Mouse (Mus musculus): ENCODE results near the gene Tspan4. TPM values are rescaled to one million over a fixed set of nuclear protein-coding genes. Genes with fewer than 3 reads are reported as not detected.
A peak's percentile ranks its signal among the peaks of the same experiment; 100 is the strongest.

Tspan4 gene
- polyA plus RNA-seq, 1 experiment, result 15.7 TPM

DNA sequence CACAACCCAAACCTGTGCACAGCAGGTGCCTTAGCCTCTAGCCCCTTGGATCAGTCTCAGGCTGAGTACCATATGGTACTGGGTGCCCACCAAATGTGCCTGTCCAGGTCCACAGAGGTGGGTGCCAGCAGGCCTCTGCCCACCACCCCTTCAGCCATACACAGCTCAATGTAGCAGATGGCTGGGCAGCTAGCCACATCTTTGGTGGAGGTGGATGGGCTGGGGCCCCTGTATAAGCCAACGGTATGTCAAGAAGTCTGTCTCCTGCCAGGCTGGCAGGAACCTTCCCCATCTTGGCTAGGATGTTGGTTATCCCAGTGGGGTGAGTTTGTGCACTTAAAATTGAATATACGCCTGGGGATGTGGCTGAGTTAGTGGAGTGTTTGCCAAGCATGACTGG lies 10.6 kb downstream of the Tspan4 start:
- WGBS, result 85% methylated on average over 2 of the region's 2 CpGs
- TF ChIP-seq POLR2A (IDR thresholded peaks at IDR 0.05; ENCODE audit: low read depth, low read length), result no peak
- TF ChIP-seq CTCF (IDR thresholded peaks at IDR 0.05; ENCODE audit: extremely low read depth, insufficient read length, insufficient replicate concordance, low read depth, low read length), result no peak
- Histone ChIP-seq H3K4me3 (ENCODE audit: low read depth, low read length) (no peak overlapping the region), H3K4me1 (ENCODE audit: control insufficient read depth, insufficient read depth, insufficient read length, low read length) (peaks cover 13% of the 10 kb centered on the region), H3K27ac (ENCODE audit: insufficient read depth, low read depth, low read length) (no peak overlapping the region), H3K36me3 (ENCODE audit: control insufficient read depth, insufficient read depth, low read length) (no peaks in the 10 kb centered on the region), H3K27me3 (ENCODE audit: control insufficient read depth, insufficient read depth, low read length) (peaks cover 17% of the 10 kb centered on the region)

DNA sequence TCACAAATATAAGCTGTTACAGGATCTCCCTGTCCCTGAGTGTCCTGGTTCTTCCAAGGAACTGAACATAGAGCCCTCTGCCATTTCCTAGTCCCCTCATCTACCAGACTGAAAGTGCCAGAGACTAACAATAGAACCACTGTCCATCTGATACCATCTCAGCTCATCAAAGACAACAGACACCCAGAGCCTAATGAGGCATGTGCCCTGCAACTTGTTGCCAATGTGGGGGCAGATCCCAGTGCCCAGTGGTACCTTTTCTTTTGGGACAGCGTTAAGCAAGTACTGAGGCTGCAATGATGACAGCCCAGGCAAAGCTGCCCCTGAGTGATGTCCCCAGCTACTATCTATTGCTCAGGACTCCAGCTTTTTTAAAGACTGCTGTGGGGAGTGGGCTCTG lies 11.2 kb downstream of the Tspan4 start:
- TF ChIP-seq POLR2A (IDR thresholded peaks at IDR 0.05; ENCODE audit: low read depth, low read length) (no peak), CTCF (IDR thresholded peaks at IDR 0.05; ENCODE audit: extremely low read depth, insufficient read length, insufficient replicate concordance, low read depth, low read length) (no peak)
- Histone ChIP-seq H3K36me3 (ENCODE audit: control insufficient read depth, insufficient read depth, low read length) (no peaks in the 10 kb centered on the region), H3K27me3 (ENCODE audit: control insufficient read depth, insufficient read depth, low read length) (peaks cover 17% of the 10 kb centered on the region), H3K27ac (ENCODE audit: insufficient read depth, low read depth, low read length) (no peak overlapping the region), H3K4me1 (ENCODE audit: control insufficient read depth, insufficient read depth, insufficient read length, low read length) (peaks cover 10% of the 10 kb centered on the region; the same call in 1 of the 2 replicates), H3K4me3 (ENCODE audit: low read depth, low read length) (no peak overlapping the region)
- WGBS, result 95% methylated on average over 1 of the region's 1 CpGs

DNA sequence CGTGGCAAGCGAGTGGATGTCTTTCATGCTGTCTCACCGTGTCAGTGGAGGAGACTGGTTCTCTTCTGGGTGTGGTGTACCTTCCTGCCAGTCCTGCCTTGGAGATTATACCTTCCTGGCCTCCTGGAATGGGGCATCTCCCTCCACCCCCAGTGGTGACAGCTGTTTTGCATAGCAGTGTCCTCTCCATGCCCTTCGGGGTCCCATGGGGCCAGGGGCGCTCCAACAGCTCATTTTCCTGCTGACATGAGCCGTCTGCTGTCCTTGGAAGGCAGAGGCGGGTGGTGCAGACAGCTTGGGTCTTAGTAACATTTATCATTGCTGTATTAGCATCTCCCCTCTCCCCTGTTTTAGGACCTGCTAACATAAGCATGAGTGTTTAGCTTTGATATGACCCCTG lies 12.1 kb downstream of the Tspan4 start:
- Histone ChIP-seq H3K4me3 (ENCODE audit: low read depth, low read length) (no peak overlapping the region), H3K36me3 (ENCODE audit: control insufficient read depth, insufficient read depth, low read length) (peaks cover 2% of the 10 kb centered on the region; the same call in 1 of the 2 replicates), H3K27me3 (ENCODE audit: control insufficient read depth, insufficient read depth, low read length) (peaks cover 8% of the 10 kb centered on the region), H3K27ac (ENCODE audit: insufficient read depth, low read depth, low read length) (no peak overlapping the region), H3K4me1 (ENCODE audit: control insufficient read depth, insufficient read depth, insufficient read length, low read length) (peaks cover 7% of the 10 kb centered on the region; the same call in 1 of the 2 replicates)
- TF ChIP-seq CTCF (IDR thresholded peaks at IDR 0.05; ENCODE audit: extremely low read depth, insufficient read length, insufficient replicate concordance, low read depth, low read length) (no peak), POLR2A (IDR thresholded peaks at IDR 0.05; ENCODE audit: low read depth, low read length) (no peak)
- WGBS, result 81% methylated on average over 7 of the region's 7 CpGs

DNA sequence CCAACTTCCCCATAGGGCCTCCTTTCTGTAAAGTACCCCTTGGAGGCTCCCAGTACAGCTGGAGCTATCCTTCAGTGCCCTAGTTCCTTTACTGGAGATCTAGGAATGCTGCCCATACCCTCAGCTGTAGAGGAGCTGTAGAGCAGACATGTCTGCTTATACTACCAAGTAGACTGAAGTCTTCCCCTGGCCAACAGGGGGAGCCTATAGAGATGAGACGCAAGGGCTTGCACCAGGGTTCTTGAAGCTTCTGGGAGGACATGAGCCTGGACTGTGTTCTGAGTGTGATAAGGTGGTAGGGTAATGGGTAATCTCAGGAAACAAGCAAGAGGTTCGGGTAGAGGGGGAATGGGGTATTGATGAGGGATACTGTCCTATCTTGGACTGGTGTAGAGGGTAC lies 16.1 kb downstream of the Tspan4 start:
- WGBS, result 76% methylated on average over 2 of the region's 2 CpGs
- no peaks in the 10 kb centered on the region for H3K4me1 ChIP-seq (ENCODE audit: control insufficient read depth, insufficient read depth, insufficient read length, low read length)
- no peak overlapping the region for H3K27ac ChIP-seq (ENCODE audit: insufficient read depth, low read depth, low read length)
- no peaks in the 10 kb centered on the region for H3K27me3 ChIP-seq (ENCODE audit: control insufficient read depth, insufficient read depth, low read length)
- TF ChIP-seq CTCF (IDR thresholded peaks at IDR 0.05; ENCODE audit: extremely low read depth, insufficient read length, insufficient replicate concordance, low read depth, low read length), result peak; percentile 45; the same call in 1 of the 2 replicates
- no peak for TF ChIP-seq POLR2A (IDR thresholded peaks at IDR 0.05; ENCODE audit: low read depth, low read length)
- H3K4me3 ChIP-seq (ENCODE audit: low read depth, low read length), result no peak overlapping the region
- peaks cover 7% of the 10 kb centered on the region; the same call in 1 of the 2 replicates for H3K36me3 ChIP-seq (ENCODE audit: control insufficient read depth, insufficient read depth, low read length)

GRCm38 (mm10) chr7:141492738-141493137 lies 17.7 kb downstream of the Tspan4 start:
- no peak overlapping the region for H3K4me3 ChIP-seq (ENCODE audit: low read depth, low read length)
- H3K4me1 ChIP-seq (ENCODE audit: control insufficient read depth, insufficient read depth, insufficient read length, low read length), result no peaks in the 10 kb centered on the region
- TF ChIP-seq CTCF (IDR thresholded peaks at IDR 0.05; ENCODE audit: extremely low read depth, insufficient read length, insufficient replicate concordance, low read depth, low read length), result no peak
- H3K27ac ChIP-seq (ENCODE audit: insufficient read depth, low read depth, low read length), result no peak overlapping the region
- 90% methylated on average over 5 of the region's 5 CpGs for WGBS
- no peaks in the 10 kb centered on the region for H3K27me3 ChIP-seq (ENCODE audit: control insufficient read depth, insufficient read depth, low read length)
- H3K36me3 ChIP-seq (ENCODE audit: control insufficient read depth, insufficient read depth, low read length), result peaks cover 11% of the 10 kb centered on the region; the same call in 1 of the 2 replicates

GRCm38 (mm10) chr7:141493729-141494128 lies 18.7 kb downstream of the Tspan4 start:
- no peak for TF ChIP-seq POLR2A (IDR thresholded peaks at IDR 0.05; ENCODE audit: low read depth, low read length)
- no peak for TF ChIP-seq CTCF (IDR thresholded peaks at IDR 0.05; ENCODE audit: extremely low read depth, insufficient read length, insufficient replicate concordance, low read depth, low read length)
- H3K4me1 ChIP-seq (ENCODE audit: control insufficient read depth, insufficient read depth, insufficient read length, low read length), result no peaks in the 10 kb centered on the region
- no peaks in the 10 kb centered on the region for H3K27me3 ChIP-seq (ENCODE audit: control insufficient read depth, insufficient read depth, low read length)
- H3K36me3 ChIP-seq (ENCODE audit: control insufficient read depth, insufficient read depth, low read length), result peaks cover 11% of the 10 kb centered on the region
- WGBS, result 91% methylated on average over 1 of the region's 1 CpGs
- H3K27ac ChIP-seq (ENCODE audit: insufficient read depth, low read depth, low read length), result no peak overlapping the region
- no peak overlapping the region for H3K4me3 ChIP-seq (ENCODE audit: low read depth, low read length)

DNA sequence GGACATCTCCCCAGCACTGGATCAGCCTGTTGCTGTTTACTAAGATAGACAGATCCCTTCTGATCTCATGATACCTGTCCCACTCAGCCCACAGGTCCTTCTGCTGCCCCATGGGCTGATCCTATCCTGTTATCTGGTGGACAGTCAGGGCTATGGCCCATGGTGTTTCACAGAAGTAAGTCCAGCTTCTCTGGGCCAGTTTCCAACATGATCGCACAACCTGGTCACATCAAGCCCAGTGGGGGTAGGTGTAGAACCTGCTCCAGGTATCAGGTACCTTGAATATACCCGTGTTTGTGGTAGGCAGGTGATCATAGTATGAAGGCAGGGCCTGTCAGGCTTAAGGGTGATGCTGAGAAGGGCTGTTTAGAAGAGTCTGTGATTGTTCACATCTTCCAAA lies 20.3 kb downstream of the Tspan4 start:
- Histone ChIP-seq H3K4me3 (ENCODE audit: low read depth, low read length) (no peak overlapping the region), H3K27ac (ENCODE audit: insufficient read depth, low read depth, low read length) (no peak overlapping the region), H3K36me3 (ENCODE audit: control insufficient read depth, insufficient read depth, low read length) (peaks cover 11% of the 10 kb centered on the region), H3K27me3 (ENCODE audit: control insufficient read depth, insufficient read depth, low read length) (no peaks in the 10 kb centered on the region), H3K4me1 (ENCODE audit: control insufficient read depth, insufficient read depth, insufficient read length, low read length) (no peaks in the 10 kb centered on the region)
- TF ChIP-seq POLR2A (IDR thresholded peaks at IDR 0.05; ENCODE audit: low read depth, low read length) (no peak), CTCF (IDR thresholded peaks at IDR 0.05; ENCODE audit: extremely low read depth, insufficient read length, insufficient replicate concordance, low read depth, low read length) (no peak)
- 80% methylated on average over 2 of the region's 2 CpGs for WGBS

All from small intestine, adult 2 months (tissue).